ENCODE assay signal across 11 mouse cellular contexts in genomic region chr11:116423782-116424620, GRCm38 (mm10). TPM values are rescaled to one million over a fixed set of nuclear protein-coding genes. Genes with fewer than 3 reads are reported as not detected.
DNase-seq lines count a peak whose midpoint lies in the region; ATAC-seq and TF ChIP-seq lines count a peak whose summit lies in the region.
"Had no signal": no experiment of that assay in that cellular context is flagged by ENCODE, and none has a peak within 500 bp of the region (broad histone marks: within the 10 kb centered on the region; RNA-seq: fewer than 3 reads in every experiment).

No protein-coding gene starts in this region.

- peak overlapping the region; percentile 66 for H3K27ac ChIP-seq in lung, postnatal 0 days (ENCODE audit: low read length)

- no peak overlapping the region for H3K4me3 ChIP-seq in lung, postnatal 0 days (ENCODE audit: low read depth, low read length)
- H3K4me3 ChIP-seq: myocyte had no signal

- WGBS in lung, postnatal 0 days = 57% methylated on average over 10 of the region's 10 CpGs

- no peaks in the 10 kb centered on the region for H3K36me3 ChIP-seq in lung, postnatal 0 days (ENCODE audit: insufficient read depth, low read length)

- no peak for TF ChIP-seq CTCF in lung, postnatal 0 days (IDR thresholded peaks at IDR 0.05)

- H3K9ac ChIP-seq in lung, postnatal 0 days (replicated peaks; ENCODE audit: low read depth) = no peak overlapping the region

- H3K9me3 ChIP-seq in lung, postnatal 0 days (ENCODE audit: low read length) = no peaks in the 10 kb centered on the region

- no peak for TF ChIP-seq EP300 in lung, postnatal 0 days (IDR thresholded peaks at IDR 0.05)

- peak; percentile 89 for ATAC-seq in granulocyte monocyte progenitor cell, adult 5-6 weeks (replicated peaks; ENCODE audit: poor library complexity, severe bottlenecking)
- peak; percentile 71 for ATAC-seq in lung, postnatal 0 days
- no peak for ATAC-seq in frontal cortex, adult (ENCODE audit: low TSS enrichment)

- no peaks in the 10 kb centered on the region for H3K27me3 ChIP-seq in lung, postnatal 0 days (replicated peaks; ENCODE audit: insufficient read depth, low read length)

- peak; percentile 44 for DNase-seq in kidney, adult 9 months
- DNase-seq in kidney, postnatal 14 days = no peak
- DNase-seq in lung, postnatal 0 days (ENCODE audit: low spot score) = peak; percentile 49
- DNase-seq in spleen, postnatal 36 days (ENCODE audit: low spot score in 2 of 2) = peak; percentile 90 to 92
- DNase-seq in left cerebral cortex, postnatal 25 days (ENCODE audit: low spot score in 2 of 2) = no peak
- DNase-seq in layer of hippocampus, postnatal 14 days (ENCODE audit: low spot score in 2 of 2) = no peak
- DNase-seq: gastrocnemius, postnatal 14 days had no signal

- 0 out of 2 replicates have a peak, but pooled peaks cover 3% of the 10 kb centered on the region for H3K4me1 ChIP-seq in lung, postnatal 0 days (ENCODE audit: insufficient read depth, low read depth, low read length)

- H3K4me2 ChIP-seq in lung, postnatal 0 days (replicated peaks; ENCODE audit: low read depth, low read length) = no peak overlapping the region

- intact Hi-C loops in left cerebral cortex, postnatal 25 days (cut with DNase I) = no loop called here

RNA-seq across cellular contexts. Expression of gene Ubald2, which starts 9.9 kb away (rescaled TPM):
- 49.9 and 62.5 TPM in 2 replicates for total RNA-seq in granulocyte monocyte progenitor cell, adult 5-6 weeks (2014; fragmentation: Nextera tagmentation)
- total RNA-seq in granulocyte monocyte progenitor cell, adult 5-6 weeks (2017) = 45.8 and 46.4 TPM in 2 replicates
- 50.4 and 56.6 TPM in 2 replicates for polyA plus RNA-seq in lung, postnatal 0 days (2015; fragmentation: Nextera tagmentation; extraction: Ambion mirVana)
- total RNA-seq in left cerebral cortex, postnatal 25 days (2021) = 10 to 100 TPM; 31.3 to 33.7 TPM
- 10 to 100 TPM; 38.7 to 41.4 TPM for total RNA-seq in layer of hippocampus, postnatal 14 days (2021)

RNA-seq across cellular contexts. Expression of gene Rnf157, which starts 11.2 kb away (rescaled TPM):
- 13.9 and 19.5 TPM in 2 replicates for total RNA-seq in granulocyte monocyte progenitor cell, adult 5-6 weeks (2014; fragmentation: Nextera tagmentation)
- total RNA-seq in granulocyte monocyte progenitor cell, adult 5-6 weeks (2017) = 5.9 and 7.5 TPM in 2 replicates
- polyA plus RNA-seq in lung, postnatal 0 days (2015; fragmentation: Nextera tagmentation; extraction: Ambion mirVana) = 1.4 and 1.8 TPM in 2 replicates
- total RNA-seq in left cerebral cortex, postnatal 25 days (2021) = 100 to 1,000 TPM; 252 to 278 TPM
- 100 to 1,000 TPM; 236 to 242 TPM for total RNA-seq in layer of hippocampus, postnatal 14 days (2021)

RNA-seq across cellular contexts. Expression of gene Qrich2, which starts 42.0 kb away (rescaled TPM):
- not detected in 2 replicates for total RNA-seq in granulocyte monocyte progenitor cell, adult 5-6 weeks (2014; fragmentation: Nextera tagmentation)
- total RNA-seq in granulocyte monocyte progenitor cell, adult 5-6 weeks (2017) = not detected in 2 replicates
- polyA plus RNA-seq in lung, postnatal 0 days (2015; fragmentation: Nextera tagmentation; extraction: Ambion mirVana) = 0.05 and 0.06 TPM in 2 replicates
- not detected for total RNA-seq in left cerebral cortex, postnatal 25 days (2021)
- under 1 TPM in 1 of 2 experiments, not detected in 1; 0.07 TPM for total RNA-seq in layer of hippocampus, postnatal 14 days (2021)
- total RNA-seq: gastrocnemius, postnatal 14 days; layer of hippocampus, adult 18-20 months had no signal
- polyA plus RNA-seq: myocyte had no signal

Comparison
In these comparisons a context has a peak if more than half of its experiments do, and no peak if none do; other contexts are left out.
1. DNase-seq: peak in kidney, adult 9 months (single experiment), lung, postnatal 0 days (single experiment) and spleen, postnatal 36 days (2 of 2); none in kidney, postnatal 14 days (single experiment), left cerebral cortex, postnatal 25 days (0 of 2) and layer of hippocampus, postnatal 14 days (0 of 2).
2. RNA of gene Rnf157, which starts 11.2 kb away (total RNA-seq): 252 to 278 TPM in left cerebral cortex, postnatal 25 days and 236 to 242 TPM in layer of hippocampus, postnatal 14 days; 5.9 to 19.5 TPM in granulocyte monocyte progenitor cell, adult 5-6 weeks; every median in the first group is over 10 times any median in the second.